Mouse (Mus musculus): Measurements from ENCODE around the gene Eps8.

The Eps8 gene

DNA sequence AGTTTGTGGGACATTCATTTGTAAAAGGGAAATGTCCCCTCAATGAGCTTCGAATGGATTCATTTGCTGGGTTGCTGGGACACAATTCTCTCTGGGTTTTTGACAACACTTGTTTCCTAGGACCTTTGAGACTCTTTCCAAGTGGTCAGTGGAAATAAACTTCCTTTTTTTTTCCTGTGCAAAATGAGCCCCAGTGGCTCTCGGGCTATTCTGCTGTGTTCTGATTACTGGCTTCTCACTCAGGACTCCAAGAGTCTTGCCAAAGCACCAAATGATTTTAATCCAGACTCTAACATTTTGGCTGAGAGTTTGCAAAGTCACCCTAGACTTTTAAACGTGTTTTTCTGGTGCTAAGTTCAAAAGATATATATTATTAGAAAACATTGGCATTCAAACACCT is 10.3 kb upstream of the Eps8 start:
- peak in 1 of 2 experiments; percentile 5 for DNase-seq (ENCODE audit: low spot score in 2 of 2)

GRCm38 (mm10) chr6:137661583-137662365 is 7.1 kb upstream of the Eps8 start:
- peak; percentile 67 to 72 for DNase-seq (ENCODE audit: low spot score in 2 of 2)

- DNase-seq (ENCODE audit: low spot score in 2 of 2) = no peak
These were observed 3.9 kb upstream of the Eps8 start for GRCm38 (mm10) chr6:137658426-137659088.

- peak in 1 of 2 experiments; percentile 8 for DNase-seq (ENCODE audit: low spot score in 2 of 2)
These were observed 2.5 kb upstream of the Eps8 start for GRCm38 (mm10) chr6:137657203-137657602.

DNA sequence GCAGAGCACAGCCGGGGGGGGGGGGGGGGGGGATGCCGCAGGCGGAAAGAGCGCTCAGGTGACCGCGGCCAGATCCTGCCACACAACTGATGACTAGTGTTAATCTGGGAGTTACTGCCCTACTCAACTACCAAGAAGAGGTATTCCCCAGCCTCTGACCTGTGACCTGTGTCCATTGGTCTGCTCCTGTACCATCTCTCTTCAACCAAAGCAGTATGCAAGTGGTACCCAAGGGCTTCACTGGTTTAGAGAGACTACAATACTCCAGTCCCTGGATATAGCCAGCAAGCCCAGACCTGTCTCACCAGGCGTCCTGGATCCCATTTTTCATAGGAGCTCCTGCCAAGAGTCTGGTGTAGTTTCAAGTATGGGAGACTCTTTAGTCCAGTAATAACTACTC is 5.1 kb downstream of the Eps8 start:
- no peak for DNase-seq (ENCODE audit: low spot score in 2 of 2)

GRCm38 (mm10) chr6:137649068-137649480 is 5.6 kb downstream of the Eps8 start:
- DNase-seq (ENCODE audit: low spot score in 2 of 2) = peak; percentile 58 to 75

DNA sequence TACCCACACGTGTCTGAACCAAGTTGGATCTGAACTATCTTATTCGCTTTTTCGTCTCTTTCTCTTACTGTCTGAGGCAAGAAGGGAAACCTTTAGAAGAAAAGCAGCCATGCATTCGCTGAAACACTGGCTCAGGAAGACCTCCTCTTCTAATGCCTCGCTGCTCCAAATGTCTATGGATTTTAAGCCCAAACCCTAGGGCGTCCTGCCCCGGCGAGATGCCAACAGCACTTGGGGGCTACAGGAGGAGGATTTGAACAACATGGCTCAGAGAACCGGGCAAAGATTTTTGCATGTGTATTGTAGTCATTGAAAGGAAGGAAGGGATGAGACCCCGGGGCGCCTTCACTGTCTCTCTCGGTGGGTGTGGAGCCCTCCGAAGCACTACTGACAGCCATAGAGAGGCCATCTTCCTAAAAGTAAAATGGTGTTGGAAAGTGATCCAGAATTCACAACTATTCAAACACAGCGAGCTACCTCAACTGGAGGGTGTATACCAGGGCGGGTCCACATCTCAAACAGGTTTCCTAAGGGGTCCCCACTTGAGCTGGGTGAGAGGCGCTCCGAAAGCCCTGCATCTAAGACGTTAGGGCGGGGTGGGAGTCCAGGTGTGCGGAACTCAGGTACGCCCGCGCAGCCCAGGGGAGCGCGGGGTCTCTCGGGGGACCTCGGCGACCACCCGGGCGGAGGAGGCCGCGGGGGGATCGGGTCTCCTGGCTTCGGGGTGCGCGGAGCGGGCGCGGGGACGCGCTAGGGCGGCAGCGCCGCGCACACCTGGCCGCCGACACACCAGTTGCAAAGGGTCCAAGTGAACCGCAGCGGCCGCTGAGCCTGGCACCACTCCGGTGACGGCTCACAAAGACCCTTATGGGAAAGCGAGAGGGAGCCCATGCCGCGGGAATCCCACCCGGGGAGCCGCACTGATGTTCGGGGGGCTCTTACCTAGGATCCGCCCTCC is 6.3 kb downstream of the Eps8 start:
- DNase-seq (ENCODE audit: low spot score in 2 of 2) = no peak

DNA sequence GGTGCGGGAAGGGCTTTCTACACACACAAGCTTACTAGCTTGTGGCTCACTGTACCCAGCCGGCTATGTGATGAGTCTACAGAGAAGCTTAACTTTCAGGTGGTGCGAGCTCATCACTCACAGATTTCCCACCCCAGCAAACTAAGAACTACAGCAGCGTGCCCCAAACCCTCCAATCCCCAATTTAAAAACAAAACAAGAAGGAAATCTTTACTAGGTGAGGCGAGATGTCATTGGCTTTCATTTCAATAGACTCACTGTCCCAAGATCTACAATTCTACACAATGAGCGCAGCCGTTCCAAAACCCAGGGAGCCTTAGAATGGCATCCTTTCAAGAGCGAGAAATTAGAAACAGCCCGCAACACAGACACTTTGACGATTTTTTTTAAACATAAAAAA is 7.0 kb downstream of the Eps8 start:
- DNase-seq (ENCODE audit: low spot score in 2 of 2) = no peak

DNA sequence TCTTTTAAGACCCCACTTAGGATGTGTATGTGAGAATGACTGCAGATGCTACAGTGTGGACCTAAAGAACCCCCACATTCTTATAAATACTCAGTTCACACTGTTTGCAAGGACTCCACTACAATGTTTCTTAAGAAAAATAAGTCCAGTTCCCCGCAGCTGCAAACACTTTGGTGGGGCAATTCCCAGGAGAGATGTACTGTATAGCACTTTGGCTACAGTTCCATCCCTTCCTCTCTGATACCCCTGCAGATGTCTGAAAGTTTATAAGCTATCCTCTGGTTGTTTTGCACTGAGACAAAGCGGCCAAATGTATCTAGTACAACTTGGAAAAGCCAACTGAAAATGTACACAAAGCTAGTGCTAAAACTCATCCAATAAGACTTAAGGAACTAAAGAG is 8.0 kb downstream of the Eps8 start:
- DNase-seq (ENCODE audit: low spot score in 2 of 2) = no peak

DNA sequence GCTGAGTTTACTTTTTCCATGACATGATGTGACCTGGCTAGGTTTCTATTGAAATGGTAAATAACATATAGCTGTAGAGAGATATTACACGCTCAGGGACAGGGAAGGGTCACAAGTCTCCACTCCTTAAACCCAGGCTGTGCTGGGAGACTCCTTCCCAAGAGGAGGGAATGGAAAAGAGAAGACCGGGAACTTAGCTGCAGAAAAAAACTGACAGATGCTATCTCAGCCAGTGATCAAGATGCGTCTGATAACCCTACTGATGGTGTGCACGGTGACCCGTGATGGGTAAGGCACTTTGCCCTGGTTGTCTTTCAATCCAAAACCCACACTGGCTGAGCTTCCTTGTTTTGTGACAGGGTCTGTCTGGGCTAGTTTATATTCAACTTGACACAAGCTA is 9.8 kb downstream of the Eps8 start:
- DNase-seq (ENCODE audit: low spot score in 2 of 2) = no peak

GRCm38 (mm10) chr6:137643814-137644213 is 10.9 kb downstream of the Eps8 start:
- no peak for DNase-seq (ENCODE audit: low spot score in 2 of 2)

- DNase-seq (ENCODE audit: low spot score in 2 of 2) = no peak
These were observed 13.0 kb downstream of the Eps8 start for GRCm38 (mm10) chr6:137641642-137642041.

DNA sequence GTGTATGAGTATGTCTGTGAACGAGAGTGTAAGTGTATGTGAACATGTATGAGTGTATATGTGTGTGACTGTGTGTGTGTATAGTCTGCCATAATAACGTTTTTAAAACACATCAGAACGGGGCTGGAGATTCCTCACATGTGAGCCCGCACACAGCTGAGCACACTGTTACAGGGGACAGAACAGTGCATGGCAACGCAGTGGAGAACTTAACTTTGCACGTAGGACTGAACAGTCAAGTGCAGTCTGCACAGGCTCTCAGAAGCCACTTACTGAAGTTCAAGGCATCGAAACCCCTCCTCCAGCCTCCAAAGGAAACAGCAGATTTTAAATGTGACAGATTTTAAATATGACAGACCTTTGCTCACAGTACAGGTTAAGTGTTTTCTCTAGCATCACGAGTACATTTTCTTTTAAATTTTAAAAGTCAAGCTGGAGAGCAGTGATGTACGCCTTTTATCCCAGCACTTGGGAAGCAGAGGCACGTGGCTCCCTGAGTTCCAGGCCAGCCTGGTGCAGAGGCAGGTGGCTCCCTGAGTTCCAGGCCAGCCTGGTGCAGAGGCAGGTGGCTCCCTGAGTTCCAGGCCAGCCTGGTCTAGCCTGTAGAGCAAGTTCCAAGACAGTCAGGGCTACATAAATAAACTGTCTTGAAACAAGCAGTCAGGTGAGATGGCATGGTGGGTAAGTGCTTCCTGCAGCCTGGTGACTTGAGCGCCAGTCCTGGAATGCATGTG is 15.7 kb downstream of the Eps8 start:
- no peak for DNase-seq (ENCODE audit: low spot score in 2 of 2)

- no peak for DNase-seq (ENCODE audit: low spot score in 2 of 2)
These were observed 17.2 kb downstream of the Eps8 start for GRCm38 (mm10) chr6:137637443-137637842.

- DNase-seq (ENCODE audit: low spot score in 2 of 2) = no peak
These were observed 18.5 kb downstream of the Eps8 start for GRCm38 (mm10) chr6:137636131-137636530.

DNA sequence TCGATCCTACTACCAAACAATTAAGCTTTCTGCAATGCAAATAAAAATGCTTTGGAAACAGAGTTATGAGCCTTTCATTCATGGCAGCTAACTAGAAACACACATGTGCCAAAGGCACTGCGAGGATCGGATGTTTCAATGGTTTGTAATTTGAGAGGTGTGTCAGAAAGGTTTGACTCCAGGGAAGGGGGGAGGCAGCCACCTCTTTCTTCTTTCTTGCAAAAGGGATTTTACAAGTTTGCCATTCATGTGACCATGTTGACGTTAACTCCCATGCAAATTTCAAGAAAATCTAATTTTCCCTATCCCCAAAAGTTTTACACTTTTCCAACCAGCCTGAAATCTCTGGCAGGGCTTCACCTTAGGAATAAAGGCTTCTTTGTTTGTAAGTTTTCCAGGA is 21.1 kb downstream of the Eps8 start:
- no peak for DNase-seq (ENCODE audit: low spot score in 2 of 2)

DNA sequence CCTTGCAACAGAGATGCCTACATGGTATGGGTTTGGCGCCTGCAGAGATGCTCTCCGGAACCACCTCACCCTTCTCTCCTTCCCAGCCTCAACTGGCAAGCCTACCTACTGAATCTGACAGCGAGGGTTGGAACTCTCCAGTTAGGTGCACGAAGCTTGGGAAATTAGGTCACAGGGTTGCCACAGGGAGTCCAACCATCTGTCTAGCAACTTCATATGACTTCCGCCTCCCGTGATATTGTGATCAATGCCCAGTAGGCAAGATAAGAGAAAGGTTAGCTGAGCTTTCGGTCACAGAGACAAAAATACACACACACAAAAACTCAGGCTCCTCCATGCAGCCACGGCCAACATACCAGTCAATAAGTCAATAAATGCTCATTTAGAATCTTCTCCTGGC is 21.6 kb downstream of the Eps8 start:
- no peak for DNase-seq (ENCODE audit: low spot score in 2 of 2)

- DNase-seq (ENCODE audit: low spot score in 2 of 2) = no peak
These were observed 24.3 kb downstream of the Eps8 start for GRCm38 (mm10) chr6:137630387-137630786.

DNA sequence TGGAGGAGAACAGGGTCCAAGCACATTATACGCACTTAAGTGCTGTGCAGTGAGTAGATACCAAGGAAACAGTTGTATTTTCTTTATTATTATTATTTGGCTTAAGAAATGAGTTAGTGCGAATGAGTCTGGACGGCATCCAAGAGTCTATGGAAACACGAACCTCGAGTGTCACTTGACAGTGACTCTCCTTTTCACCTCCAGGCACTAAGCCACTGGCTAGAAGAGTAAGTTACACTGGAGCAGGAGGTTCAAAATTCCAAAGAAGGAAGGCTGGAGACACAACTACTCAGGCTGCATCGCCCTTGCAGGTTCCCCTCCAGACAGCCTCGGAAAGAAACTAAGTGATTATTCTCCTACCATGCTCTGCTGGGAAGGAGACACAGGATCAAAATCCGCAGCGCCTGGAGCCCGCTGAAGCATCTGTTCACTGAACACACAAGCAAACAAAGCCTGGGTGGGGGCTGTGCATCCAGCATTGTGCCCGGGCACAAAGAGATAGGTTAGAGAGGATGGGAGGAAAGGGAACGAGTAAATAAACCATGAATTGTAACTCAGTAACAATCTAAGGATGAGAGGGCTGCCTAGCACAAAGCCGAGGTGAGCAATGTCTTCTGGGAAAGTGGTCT is 25.0 kb downstream of the Eps8 start:
- DNase-seq (ENCODE audit: low spot score in 2 of 2) = no peak

DNA sequence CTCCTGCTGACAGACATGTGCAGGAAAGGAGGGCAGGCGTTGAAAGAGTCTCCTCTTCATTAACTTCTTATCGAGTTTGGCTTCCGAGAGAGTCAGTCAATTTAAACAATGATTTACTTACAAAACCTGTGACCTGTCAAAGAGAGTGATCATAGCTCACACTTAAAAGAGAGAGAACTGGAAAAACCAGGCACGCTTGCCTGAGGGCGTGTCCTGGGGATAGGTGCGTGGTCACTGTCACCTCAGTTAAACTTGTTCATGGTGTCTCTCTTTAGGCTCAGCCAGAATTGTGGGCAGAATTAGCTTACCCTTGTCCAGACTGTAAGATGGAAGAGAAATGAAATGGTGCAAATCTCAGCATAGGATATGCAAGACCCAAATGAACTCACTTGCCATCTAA is 26.0 kb downstream of the Eps8 start:
- no peak for DNase-seq (ENCODE audit: low spot score in 2 of 2)

DNA sequence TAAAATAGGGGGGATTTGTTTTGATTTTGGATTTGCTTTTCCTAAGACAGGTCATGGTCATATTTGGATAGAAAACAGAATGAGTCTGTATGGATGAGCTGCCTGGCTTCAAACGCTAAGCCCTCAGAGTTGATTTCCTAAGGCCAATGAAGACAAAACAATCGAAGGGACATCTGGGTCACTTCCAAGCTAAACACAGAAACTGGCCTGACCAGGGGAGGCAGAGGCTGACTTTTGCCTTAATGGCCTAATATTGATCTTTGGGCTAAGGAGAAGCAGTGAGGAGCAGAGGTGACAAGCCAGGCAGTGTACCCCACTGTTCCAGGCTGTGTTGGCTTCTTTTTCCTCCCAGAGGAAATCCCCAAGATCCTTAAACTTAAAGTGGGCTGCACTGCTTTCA is 33.7 kb downstream of the Eps8 start:
- DNase-seq (ENCODE audit: low spot score in 2 of 2) = no peak

Measured in right cerebral cortex, postnatal 36 days (tissue).